Mouse (Mus musculus) CH12.LX (cell line): ENCODE results near the gene Pds5a. TPM values are rescaled to one million over a fixed set of nuclear protein-coding genes. Genes with fewer than 3 reads are reported as not detected.

ENCODE experiments used
- DNase-seq: peaks from one replicate; pipeline ENCODE4 v3.0.0-alpha.2; 2013; ENCODE audit errors: extremely low read depth
- H3K27ac ChIP-seq: 2 replicates; pipeline ENCODE4 v1.5.1; 2012; ENCODE audit warnings: low read depth, mild to moderate bottlenecking, control low read depth, moderate library complexity; ENCODE audit not compliant: insufficient read depth
- H3K27me3 ChIP-seq: replicated peaks from 2 replicates; pipeline ENCODE3; 2012; ENCODE audit warnings: inconsistent platforms
- H3K36me3 ChIP-seq, 2 experiments: replicated peaks in 1 of 2; 2 replicates each; pipeline versions ENCODE3 to v1.6.1; 2012; ENCODE audit warnings: inconsistent platforms in 1 of 2, low read length in 1 of 2, mild to moderate bottlenecking in 1 of 2, mixed read lengths in 1 of 2, moderate library complexity in 1 of 2; ENCODE audit not compliant: control insufficient read depth in 1 of 2, insufficient read depth in 1 of 2
- H3K4me1 ChIP-seq, 2 experiments: 2 replicates each; pipeline ENCODE4 v1.6.1; 2012; ENCODE audit warnings: inconsistent platforms in 1 of 2, moderate library complexity in 1 of 2; ENCODE audit not compliant: insufficient read depth in 2 of 2, control insufficient read depth in 1 of 2
- H3K4me2 ChIP-seq: 2 replicates; pipeline ENCODE4 v1.6.1; 2012; ENCODE audit warnings: low read depth, mild to moderate bottlenecking, control low read depth; ENCODE audit not compliant: poor library complexity, insufficient read depth, severe bottlenecking
- H3K4me3 ChIP-seq, 3 experiments: fragments of 150-350 bp in 1 of 3; sonication (generic) in 1 of 3; replicated peaks in 1 of 3; 2 replicates each; pipeline versions ENCODE3 to v1.5.1; 2011 to 2012; ENCODE audit warnings: low read depth in 2 of 3, low read length in 2 of 3, mild to moderate bottlenecking in 2 of 3, moderate library complexity in 2 of 3, control low read depth in 1 of 3, improper control_type of control experiment in 1 of 3, inconsistent platforms in 1 of 3, mixed read lengths in 1 of 3; ENCODE audit not compliant: poor library complexity in 1 of 3
- H3K79me2 ChIP-seq: replicated peaks from 2 replicates; pipeline ENCODE4 v1.6.1; 2012; ENCODE audit warnings: mild to moderate bottlenecking, moderate library complexity; ENCODE audit not compliant: control insufficient read depth, poor library complexity, insufficient read depth, severe bottlenecking; ENCODE audit errors: extremely low read depth
- H3K9ac ChIP-seq: 2 replicates; pipeline ENCODE4 v1.6.1; 2012; ENCODE audit warnings: low read depth, mild to moderate bottlenecking, control low read depth, moderate library complexity; ENCODE audit not compliant: insufficient read depth
- H3K9me3 ChIP-seq: replicated peaks from 2 replicates; pipeline ENCODE3; 2012; ENCODE audit warnings: low read length, inconsistent platforms, mixed read lengths
- CHD2 ChIP-seq: IDR thresholded peaks from 2 replicates; pipeline ENCODE4 v1.6.1; 2011; ENCODE audit warnings: low read length, improper control_type of control experiment
- CTCF ChIP-seq, 2 experiments: IDR thresholded peaks in 1 of 2; conservative IDR thresholded peaks in 1 of 2; 2 replicates each; pipeline ENCODE4 v1.5.1; 2011 to 2012; ENCODE audit warnings: low read depth in 2 of 2, low read length in 2 of 2, improper control_type of control experiment in 1 of 2, inconsistent platforms in 1 of 2, mild to moderate bottlenecking in 1 of 2, moderate library complexity in 1 of 2
- ELF1 ChIP-seq: IDR thresholded peaks from 2 replicates; pipeline ENCODE4 v1.6.1; 2014; ENCODE audit warnings: low read depth, mild to moderate bottlenecking, inconsistent platforms, low read length, improper control_type of control experiment
- EP300 ChIP-seq: IDR thresholded peaks from 2 replicates; pipeline ENCODE4 v1.6.1; 2011; ENCODE audit warnings: low read length, improper control_type of control experiment
- ETS1 ChIP-seq: conservative IDR thresholded peaks from 2 replicates; pipeline ENCODE4 v1.6.1; 2012; ENCODE audit warnings: low read depth, mild to moderate bottlenecking, inconsistent platforms, low read length, improper control_type of control experiment, moderate library complexity
- IRF4 ChIP-seq: IDR thresholded peaks from 2 replicates; pipeline ENCODE4 v1.6.1; 2014; ENCODE audit warnings: low read depth, mild to moderate bottlenecking, inconsistent platforms, low read length, improper control_type of control experiment
- JUN ChIP-seq: IDR thresholded peaks from 2 replicates; pipeline ENCODE4 v1.6.1; 2011; ENCODE audit warnings: low read depth, mild to moderate bottlenecking, low read length, improper control_type of control experiment, moderate library complexity; ENCODE audit not compliant: insufficient read depth
- JUND ChIP-seq: conservative IDR thresholded peaks from 2 replicates; pipeline ENCODE4 v1.6.1; 2011; ENCODE audit warnings: low read depth, low read length, improper control_type of control experiment
- KAT2A ChIP-seq: IDR thresholded peaks from 2 replicates; pipeline ENCODE4 v1.6.1; 2012; ENCODE audit warnings: low read length, improper control_type of control experiment, inconsistent platforms; ENCODE audit not compliant: insufficient replicate concordance
- MAFK ChIP-seq: IDR thresholded peaks from 2 replicates; pipeline ENCODE4 v1.6.1; 2011; ENCODE audit warnings: low read length, improper control_type of control experiment; ENCODE audit not compliant: insufficient replicate concordance
- MAX ChIP-seq: IDR thresholded peaks from 2 replicates; pipeline ENCODE4 v1.6.1; 2011; ENCODE audit warnings: low read length, improper control_type of control experiment
- MAZ ChIP-seq: IDR thresholded peaks from 2 replicates; pipeline ENCODE4 v1.6.1; 2012; ENCODE audit warnings: low read depth, mild to moderate bottlenecking, inconsistent platforms, low read length, improper control_type of control experiment, moderate library complexity
- MEF2A ChIP-seq: IDR thresholded peaks from 2 replicates; pipeline ENCODE4 v1.6.1; 2014; ENCODE audit warnings: low read depth, mild to moderate bottlenecking, inconsistent platforms, low read length, improper control_type of control experiment, borderline replicate concordance
- NELFE ChIP-seq: IDR thresholded peaks from 2 replicates; pipeline ENCODE4 v1.6.1; 2011; ENCODE audit warnings: low read depth, low read length, improper control_type of control experiment
- NRF1 ChIP-seq: IDR thresholded peaks from 2 replicates; pipeline ENCODE4 v1.6.1; 2014; ENCODE audit warnings: low read depth, mild to moderate bottlenecking, inconsistent platforms, low read length, improper control_type of control experiment, moderate library complexity
- PAX5 ChIP-seq: IDR thresholded peaks from 2 replicates; pipeline ENCODE4 v1.6.1; 2012; ENCODE audit warnings: low read length, inconsistent platforms, mixed read lengths
- POLR2AphosphoS2 ChIP-seq: IDR thresholded peaks from 2 replicates; pipeline ENCODE4 v1.6.1; 2011; ENCODE audit warnings: low read depth, low read length, improper control_type of control experiment
- RAD21 ChIP-seq: IDR thresholded peaks from 2 replicates; pipeline ENCODE4 v1.6.1; 2011; ENCODE audit warnings: low read depth, mild to moderate bottlenecking, low read length, improper control_type of control experiment, moderate library complexity
- RCOR1 ChIP-seq: conservative IDR thresholded peaks from 2 replicates; pipeline ENCODE4 v1.6.1; 2012; ENCODE audit warnings: low read depth, mild to moderate bottlenecking, inconsistent platforms, low read length, improper control_type of control experiment
- SIN3A ChIP-seq: IDR thresholded peaks from 2 replicates; pipeline ENCODE4 v1.6.1; 2012; ENCODE audit warnings: low read length, improper control_type of control experiment, inconsistent platforms
- SMC3 ChIP-seq: IDR thresholded peaks from 2 replicates; pipeline ENCODE4 v1.6.1; 2011; ENCODE audit warnings: low read depth, low read length, improper control_type of control experiment
- UBTF ChIP-seq: IDR thresholded peaks from 2 replicates; pipeline ENCODE4 v1.6.1; 2012; ENCODE audit warnings: low read depth, mild to moderate bottlenecking, inconsistent platforms, low read length, improper control_type of control experiment, moderate library complexity
- USF1 ChIP-seq: IDR thresholded peaks from 2 replicates; pipeline ENCODE4 v1.6.1; 2014; ENCODE audit warnings: low read depth, mild to moderate bottlenecking, inconsistent platforms, low read length, improper control_type of control experiment
- USF2 ChIP-seq: conservative IDR thresholded peaks from 2 replicates; pipeline ENCODE4 v1.6.1; 2011; ENCODE audit warnings: low read depth, low read length, improper control_type of control experiment
- ZKSCAN1 ChIP-seq: IDR thresholded peaks from 2 replicates; pipeline ENCODE4 v1.6.1; 2012; ENCODE audit warnings: low read depth, inconsistent platforms, low read length, improper control_type of control experiment, borderline replicate concordance
- ZMIZ1 ChIP-seq: IDR thresholded peaks from 2 replicates; pipeline ENCODE4 v1.6.1; 2012; ENCODE audit warnings: low read depth, mild to moderate bottlenecking, inconsistent platforms, low read length, improper control_type of control experiment
- ZNF384 ChIP-seq: IDR thresholded peaks from 2 replicates; pipeline ENCODE4 v1.6.1; 2012; ENCODE audit warnings: low read depth, low read length, improper control_type of control experiment, inconsistent platforms
- dilution Hi-C: fragments of 300-500 bp; cut with MboI; formaldehyde crosslinking; loops from 2 replicates; pipeline ENCODE4 v1.14.3; 2020; ENCODE audit warnings: low sequenced_read_pairs; ENCODE audit not compliant: extremely low pct_unique_long_range_greater_than_20kb, extremely low pct_ligation_motif_present
- in situ Hi-C: fragments of 300-500 bp; cut with MboI; formaldehyde crosslinking; loops from 3 replicates; pipeline ENCODE4 v1.14.3; 2019; ENCODE audit warnings: low sequenced_read_pairs, low pct_ligation_motif_present, low pct_unique_long_range_greater_than_20kb, mixed read lengths
- polyA plus RNA-seq: library from polyadenylated mRNA; unstranded; fragments of >175 nt; gene quantifications from 2 replicates; pipeline ENCODE4 v1.2.1, GENCODE M21; 2012; ENCODE audit warnings: low read depth; ENCODE audit not compliant: insufficient read length
- total RNA-seq, 2 experiments: library from RNA; depleted of rRNA; stranded (reverse); fragments of 300-350 nt in 1 of 2; fragments of >200 nt in 1 of 2; gene quantifications; 2 replicates each; pipeline ENCODE4 v1.2.3; 2012 to 2014

Pds5a gene
- total and polyA plus RNA-seq, 3 experiments, result 126 to 178 (median 140) TPM

GRCm38 (mm10) chr5:65606820-65607219 is 91.3 kb downstream of the Pds5a start:
- in situ Hi-C loops, result no loop called here
- Histone ChIP-seq H3K9me3 (no peaks in the 10 kb centered on the region), H3K9ac (no peak overlapping the region), H3K4me3 (no peak overlapping the region), H3K36me3 (peaks cover 30 to 57% of the 10 kb centered on the region in 2 experiments), H3K4me2 (no peak overlapping the region), H3K27ac (no peak overlapping the region), H3K79me2 (peaks cover 10% of the 10 kb centered on the region), H3K27me3 (no peaks in the 10 kb centered on the region), H3K4me1 (no peaks in the 10 kb centered on the region)
- no peak for DNase-seq
- dilution Hi-C loops, result no loop called here
- TF ChIP-seq CTCF (conservative IDR thresholded peaks at IDR 0.05 in 1 of 2, IDR thresholded peaks at IDR 0.05 in 1 of 2; ENCODE audit: low read depth in 2 of 2, low read length in 2 of 2) (no peak), EP300 (no peak), NRF1 (no peak), NELFE (no peak), SIN3A (no peak), MAX (no peak), MEF2A (no peak), ELF1 (no peak), SMC3 (no peak), RCOR1 (no peak), USF1 (no peak), ETS1 (no peak), CHD2 (no peak), JUND (no peak), RAD21 (no peak), PAX5 (no peak), JUN (no peak), MAFK (no peak), IRF4 (no peak), MAZ (no peak)

DNA sequence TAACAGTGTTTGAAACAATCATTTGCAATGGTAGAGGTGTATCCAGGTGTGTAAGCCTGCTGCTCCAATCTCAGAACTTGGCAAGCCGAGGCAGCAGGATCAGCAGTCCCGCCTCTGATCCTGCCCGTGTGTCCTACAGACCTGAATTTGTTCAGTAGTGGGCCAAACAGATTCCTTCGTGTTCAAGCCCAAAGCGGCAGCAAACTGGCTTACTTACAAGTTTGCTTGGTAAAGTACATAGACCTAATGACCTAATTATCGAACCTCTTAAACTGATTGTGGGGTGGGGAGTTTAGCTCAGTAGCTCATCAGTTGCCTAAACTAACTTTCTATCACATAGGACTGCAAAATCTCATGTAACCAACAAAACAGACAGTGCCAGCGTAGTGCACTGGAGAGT is 98.4 kb downstream of the Pds5a start:
- no peaks in the 10 kb centered on the region for H3K27me3 ChIP-seq
- no peak for DNase-seq
- peaks cover 34 to 70% of the 10 kb centered on the region in 2 experiments for H3K36me3 ChIP-seq
- H3K9me3 ChIP-seq, result no peaks in the 10 kb centered on the region
- no peak for TF ChIP-seq ZMIZ1
- no peak for TF ChIP-seq ZNF384
- TF ChIP-seq USF1, result no peak
- TF ChIP-seq UBTF, result no peak
- no peak for TF ChIP-seq USF2
- TF ChIP-seq PAX5, result no peak
- TF ChIP-seq CHD2, result no peak
- no peak for TF ChIP-seq KAT2A
- no peak for TF ChIP-seq ETS1
- no peak for TF ChIP-seq ZKSCAN1
- TF ChIP-seq IRF4, result no peak
- no peak for TF ChIP-seq SIN3A
- TF ChIP-seq MEF2A, result no peak
- no peak for TF ChIP-seq POLR2AphosphoS2
- H3K4me2 ChIP-seq, result no peak overlapping the region
- no peak overlapping the region for H3K4me3 ChIP-seq
- no peak overlapping the region for H3K27ac ChIP-seq
- dilution Hi-C loops (no loop called here), in situ Hi-C loops (no loop called here)
- no peak overlapping the region for H3K9ac ChIP-seq
- no peaks in the 10 kb centered on the region for H3K79me2 ChIP-seq
- no peaks in the 10 kb centered on the region for H3K4me1 ChIP-seq
